Mouse (Mus musculus) adrenal gland, postnatal 4 days (tissue): Measurements from ENCODE around the gene Cp. TPM values are rescaled to one million over a fixed set of nuclear protein-coding genes. Genes with fewer than 3 reads are reported as not detected.
A peak's percentile ranks its signal among the peaks of the same experiment; 100 is the strongest.
"Not testable (repeated sequence)": the region's sequence is repeated elsewhere in the genome, so short reads cannot be mapped to it uniquely, and the experiment has no call there.

Experiments used
- DNase-seq, 2 experiments: peaks; one replicate each; pipeline ENCODE4 v3.0.0; 2021 to 2022; ENCODE audit warnings: low spot score in 2 of 2, mixed read lengths in 2 of 2
- total RNA-seq, 2 experiments: library from RNA; stranded (reverse); gene quantifications; 2 replicates each; pipeline ENCODE4 v1.2.3; 2021

Cp gene
- total RNA-seq, 2 experiments from 2014 or later = 32.9 to 105 TPM

DNA sequence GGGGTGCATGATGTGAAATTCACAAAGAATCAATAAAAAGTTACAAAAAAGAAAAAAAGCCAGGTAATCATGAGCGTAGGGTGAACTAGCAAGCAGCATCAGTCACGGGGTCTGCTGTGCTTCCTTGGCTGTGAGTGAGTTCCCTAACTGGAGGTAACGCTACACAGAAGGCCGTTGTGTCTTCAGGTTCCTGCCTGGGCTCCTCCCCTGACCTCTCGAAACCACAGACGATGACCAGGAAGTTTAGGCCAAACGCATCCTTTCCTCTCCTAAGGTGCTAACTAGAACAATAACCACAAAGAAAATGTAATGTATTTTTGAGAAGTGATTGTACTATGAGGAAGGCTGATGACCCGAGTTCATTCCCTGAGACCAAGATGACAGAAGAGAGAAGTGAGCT is 47.6 kb downstream of the Cp start:
- no peak for DNase-seq

DNA sequence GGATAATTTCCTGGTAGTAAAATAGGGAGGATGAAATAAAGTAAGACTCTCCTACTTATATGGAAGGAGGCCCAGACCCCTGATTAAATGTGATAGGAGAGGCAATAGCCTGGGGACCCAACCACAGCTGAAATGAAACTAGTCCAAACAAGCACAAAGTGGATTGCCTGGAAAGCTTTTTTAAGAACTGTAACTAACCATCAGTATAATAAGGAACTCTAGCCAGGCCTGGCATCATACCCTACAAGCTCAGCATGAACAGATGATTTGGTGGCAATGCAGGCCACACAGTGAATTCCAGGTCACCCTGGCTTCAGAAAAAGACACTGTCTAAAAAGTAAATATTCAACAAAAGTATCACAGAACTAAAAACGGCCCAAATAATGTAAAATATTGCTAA is 48.8 kb downstream of the Cp start:
- DNase-seq = no peak

GRCm38 (mm10) chr3:20007275-20007674 is 50.4 kb downstream of the Cp start:
- DNase-seq = no peak

DNA sequence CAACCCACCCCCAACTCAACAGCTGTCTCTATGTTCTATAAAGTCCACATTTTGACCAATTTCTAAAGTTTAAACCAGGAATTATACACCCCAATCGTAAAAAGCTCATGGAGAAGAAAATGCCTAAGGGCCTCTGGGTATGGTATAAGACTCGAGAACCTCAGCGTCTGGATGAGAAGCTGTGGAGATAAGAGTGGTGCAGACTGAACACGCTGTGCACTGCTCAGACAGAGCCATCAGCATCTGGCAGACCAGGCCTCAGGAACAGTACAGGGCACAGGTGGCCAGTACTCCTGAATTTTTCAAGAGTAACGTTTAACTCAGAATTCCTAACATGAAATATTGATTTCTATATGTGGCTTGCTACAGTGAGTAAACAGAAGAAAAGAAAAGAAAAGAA is 50.9 kb downstream of the Cp start:
- DNase-seq = no peak

DNA sequence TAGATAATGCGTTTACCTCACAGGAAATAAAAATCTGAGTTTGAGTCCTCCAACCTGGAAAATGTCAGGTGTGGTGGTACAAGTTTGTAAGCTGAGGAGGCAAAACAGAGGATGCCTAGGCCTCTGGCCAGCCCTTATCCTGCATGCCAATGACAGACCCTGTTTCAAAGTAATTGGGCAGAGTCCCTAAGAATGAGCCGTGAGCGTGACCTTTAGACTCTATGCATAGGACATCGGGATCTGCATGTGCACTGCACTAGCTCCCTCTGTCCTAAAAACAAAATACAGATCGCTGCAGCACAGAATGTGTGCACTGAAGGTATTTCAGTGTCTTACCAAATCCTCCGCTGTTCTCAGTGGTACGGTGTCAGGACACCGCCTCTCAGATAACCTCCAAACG is 53.6 kb downstream of the Cp start:
- DNase-seq = no peak

DNA sequence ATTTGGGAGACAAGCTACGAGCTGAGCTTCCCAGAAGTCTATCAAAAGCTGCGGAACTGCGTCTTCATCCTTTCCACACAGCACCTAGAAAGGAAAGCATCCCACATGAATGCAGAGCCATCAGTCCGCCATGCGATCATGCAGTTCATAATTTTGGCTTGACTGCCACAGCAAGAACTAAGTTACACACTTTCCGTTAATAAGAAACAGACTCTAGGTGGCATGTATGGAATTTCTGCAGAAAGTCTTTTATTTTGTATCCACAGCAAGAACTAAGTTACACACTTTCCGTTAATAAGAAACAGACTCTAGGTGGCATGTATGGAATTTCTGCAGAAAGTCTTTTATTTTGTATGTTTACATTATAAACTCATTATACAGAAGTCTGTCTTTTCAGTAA is 54.1 kb downstream of the Cp start:
- DNase-seq = not testable (repeated sequence)

- DNase-seq = no peak
These were observed 57.6 kb downstream of the Cp start for GRCm38 (mm10) chr3:20014454-20014853.

GRCm38 (mm10) chr3:20018076-20018475 is 61.2 kb downstream of the Cp start:
- DNase-seq = no peak

DNA sequence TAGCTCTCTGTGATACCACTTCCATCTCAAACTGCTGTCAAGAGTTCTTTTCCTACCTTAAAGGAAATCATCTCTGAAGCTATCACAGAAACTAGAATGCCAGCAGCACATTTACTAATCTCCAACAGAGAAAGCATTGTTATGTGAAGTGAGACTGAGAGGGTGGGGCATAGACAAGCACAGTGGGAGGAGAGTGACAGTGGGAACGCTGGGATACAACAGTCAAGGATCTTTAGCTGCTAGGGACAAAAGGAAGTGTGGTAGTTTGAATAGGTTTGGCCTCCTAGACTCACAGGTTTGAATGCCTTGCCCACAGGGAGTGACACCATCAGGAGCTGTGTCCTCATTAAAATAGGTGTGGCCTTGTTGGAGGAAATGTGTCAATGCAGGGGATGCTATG is 67.0 kb downstream of the Cp start:
- DNase-seq = no peak

DNA sequence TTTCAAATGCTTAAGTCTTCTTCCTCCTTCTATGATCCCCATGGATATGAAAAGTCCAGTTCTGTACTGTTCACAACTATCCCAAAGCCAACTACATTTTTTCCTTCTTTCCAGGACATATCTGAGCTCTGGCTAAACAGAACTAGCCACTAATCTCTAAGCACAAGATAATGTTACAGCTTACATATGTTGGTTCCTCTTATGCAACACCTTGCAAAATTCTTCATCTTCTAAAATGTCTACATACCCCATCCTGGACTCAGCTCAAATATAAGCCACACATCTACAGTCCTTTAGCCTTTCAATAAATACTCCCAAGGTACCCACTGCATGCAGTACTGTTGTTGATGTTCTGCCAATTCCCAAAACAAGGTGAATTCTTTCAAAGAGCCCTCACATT is 69.6 kb downstream of the Cp start:
- no peak for DNase-seq

DNA sequence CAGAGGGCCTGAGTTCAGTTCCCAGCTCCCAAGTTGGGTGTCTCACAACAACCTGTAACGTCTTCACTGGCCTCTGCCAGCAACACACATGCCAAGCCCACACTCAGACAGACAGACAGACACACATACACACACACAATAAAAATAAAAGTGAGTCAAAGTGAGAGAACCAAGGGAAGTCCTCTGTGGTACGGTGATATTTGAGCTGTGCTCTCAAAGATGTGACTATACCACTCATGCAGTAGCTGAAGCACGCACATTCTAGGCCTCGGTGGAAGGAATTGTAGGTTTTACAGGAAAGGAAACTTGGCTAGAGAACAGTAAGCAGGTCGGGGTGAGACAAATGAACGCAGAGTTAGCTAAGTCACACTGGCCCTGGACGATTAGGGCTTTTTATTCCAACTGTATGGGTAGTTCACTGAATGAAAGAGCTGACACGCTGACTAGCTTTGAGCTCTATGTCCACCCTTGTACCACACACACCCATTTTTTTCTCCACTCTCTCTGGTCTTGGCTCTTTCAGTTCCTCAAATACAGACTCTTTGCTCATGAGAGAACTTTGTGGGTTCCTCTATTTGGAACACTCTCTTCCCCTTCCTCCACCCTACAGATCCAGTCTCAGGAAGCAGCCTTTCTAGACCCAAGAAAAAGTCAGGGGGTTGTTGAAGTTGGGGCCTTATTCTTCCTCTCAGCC is 70.3 kb downstream of the Cp start:
- DNase-seq = no peak

DNA sequence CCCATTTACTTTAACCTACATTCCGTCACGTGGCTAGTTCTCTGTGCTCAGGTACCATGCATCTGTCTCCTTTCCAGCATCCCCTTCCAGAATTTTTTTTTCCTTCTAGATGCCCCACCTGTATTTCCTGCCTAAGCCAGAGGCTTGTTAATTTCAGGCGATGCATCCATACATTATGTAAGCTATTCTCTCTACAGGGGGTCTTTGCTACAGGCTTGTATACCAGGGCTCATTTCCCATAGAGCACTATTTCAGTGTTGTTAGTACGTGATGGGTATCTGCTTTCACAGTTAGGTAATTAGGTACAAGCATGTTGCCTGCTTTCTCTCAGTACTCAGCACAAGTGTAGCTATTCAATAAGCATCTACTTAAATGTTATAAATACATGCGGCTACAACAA is 70.9 kb downstream of the Cp start:
- no peak for DNase-seq

GRCm38 (mm10) chr3:20028640-20029039 is 71.8 kb downstream of the Cp start:
- DNase-seq = no peak

GRCm38 (mm10) chr3:20030807-20031206 is 74.0 kb downstream of the Cp start:
- DNase-seq = no peak

DNA sequence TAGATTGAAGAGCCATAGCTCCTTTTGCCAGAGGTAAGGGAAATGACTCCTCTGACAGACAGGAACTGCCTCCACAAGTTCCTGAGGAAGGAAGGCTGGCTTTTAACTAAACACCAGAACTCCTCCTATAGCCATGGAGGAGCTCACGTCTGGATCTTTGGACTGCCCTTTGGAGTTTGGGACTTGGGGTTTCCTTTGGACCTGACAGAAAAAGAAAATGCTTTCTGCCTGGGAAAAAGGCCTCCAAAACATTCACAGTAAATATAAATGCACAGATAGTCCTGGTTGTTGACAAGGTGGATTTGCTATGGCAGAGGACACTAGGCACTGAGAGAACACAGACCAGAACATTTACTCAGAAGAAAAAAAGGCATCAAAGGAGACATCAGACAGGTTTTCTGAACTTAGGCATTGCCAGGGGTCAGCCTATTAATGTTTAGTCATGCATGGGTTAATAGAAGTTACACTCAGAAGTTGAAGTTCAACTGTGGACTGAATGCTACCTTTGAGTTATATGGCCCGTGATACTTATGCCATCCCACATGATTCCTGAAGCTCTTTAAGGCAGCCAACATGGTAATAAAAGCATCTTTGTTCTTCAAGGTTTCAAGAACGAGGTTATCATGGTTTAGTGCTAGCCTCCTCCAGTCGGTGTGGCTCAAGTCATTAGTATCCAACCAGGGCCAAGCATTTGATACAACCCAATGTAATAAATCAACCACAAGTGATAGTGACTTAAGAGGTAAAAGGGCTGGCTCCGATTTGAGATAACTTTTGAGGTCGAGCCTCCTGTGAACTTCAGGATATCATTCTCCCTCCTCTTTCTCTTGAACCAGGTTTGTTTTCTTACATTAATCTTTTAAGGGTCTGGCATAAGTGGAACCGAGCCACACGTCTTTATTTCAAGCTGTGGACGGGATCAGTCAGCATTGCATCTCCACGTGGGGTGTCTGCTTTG is 77.2 kb downstream of the Cp start:
- no peak for DNase-seq

- peak; percentile 50 to 69 for DNase-seq
These were observed 78.0 kb downstream of the Cp start, which contains the start of gene Hps3 for GRCm38 (mm10) chr3:20034719-20035404. Hps3 (minus strand) TSS chr3:20035315.

DNA sequence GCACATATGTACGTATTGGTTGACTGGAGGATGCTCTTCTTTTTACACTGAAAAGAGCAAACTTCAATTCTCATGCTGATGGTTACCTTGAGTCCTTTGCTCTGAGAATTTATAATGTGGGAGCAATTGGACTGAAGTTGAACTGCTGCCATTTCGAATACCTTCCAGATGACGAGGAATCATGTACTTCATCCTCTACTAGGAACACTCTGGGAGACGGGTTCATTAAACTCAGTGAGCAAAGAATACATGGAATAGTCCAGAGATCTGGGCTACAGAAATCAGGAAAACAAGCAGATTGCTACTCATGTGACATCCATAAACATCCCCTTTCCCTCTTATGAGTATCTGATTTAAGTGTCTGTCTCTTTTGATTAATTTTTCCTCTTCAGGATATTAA is 79.2 kb downstream of the Cp start:
- no peak for DNase-seq

GRCm38 (mm10) chr3:20041461-20041860 is 84.6 kb downstream of the Cp start:
- not testable (repeated sequence) for DNase-seq

DNA sequence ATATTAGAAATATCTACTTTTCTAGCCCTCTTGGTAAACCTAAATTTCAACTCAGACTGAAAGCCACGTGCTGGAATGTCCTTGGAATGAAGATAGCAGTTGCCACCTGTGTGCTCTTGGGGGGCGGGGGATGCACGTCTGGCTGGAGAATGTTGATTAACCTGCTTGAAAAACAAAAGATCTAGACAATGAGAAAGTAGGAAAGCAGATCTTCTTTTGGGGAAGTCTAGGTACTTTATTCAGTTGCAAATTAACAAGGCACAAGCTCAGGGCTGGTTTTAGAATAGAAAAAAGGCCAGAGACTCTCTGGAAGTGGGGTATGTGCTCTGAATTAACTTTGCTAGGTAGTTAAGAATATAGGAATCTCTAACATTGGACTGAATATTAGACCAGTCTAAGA is 87.9 kb downstream of the Cp start:
- DNase-seq = not testable (repeated sequence)

- peak; percentile 79 to 84 for DNase-seq
These were observed 100.7 kb downstream of the Cp start, which contains the start of gene Hltf for GRCm38 (mm10) chr3:20057306-20058196. Hltf (plus strand) TSS chr3:20057811.

DNA sequence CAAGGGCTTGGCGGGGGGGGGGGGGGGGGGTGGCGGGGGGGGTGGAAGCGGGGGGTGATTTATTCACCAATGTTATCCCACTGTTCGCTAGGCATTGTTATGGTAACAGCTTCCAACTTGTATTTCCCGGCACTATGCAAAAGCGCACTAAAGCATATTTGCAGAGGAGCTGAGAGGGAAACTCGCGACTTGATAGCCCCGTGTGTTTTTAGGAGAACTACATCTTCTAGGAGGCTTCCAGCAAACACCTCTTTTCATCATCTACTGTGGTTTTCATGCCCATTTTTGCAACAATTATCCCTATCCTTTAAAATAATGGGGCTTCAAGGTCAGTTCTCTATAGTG is 101.3 kb downstream of the Cp start:
- no peak for DNase-seq
